Mouse (Mus musculus) left cerebral cortex, adult 18-20 months (tissue): Measurements from ENCODE around the gene Lypla2. TPM values are rescaled to one million over a fixed set of nuclear protein-coding genes. Genes with fewer than 3 reads are reported as not detected.
"Not testable (repeated sequence)": the region's sequence is repeated elsewhere in the genome, so short reads cannot be mapped to it uniquely, and the experiment has no call there.

ENCODE experiments used
- DNase-seq, 2 experiments: peaks; one replicate each; pipeline ENCODE4 v3.0.0; 2021 to 2022; ENCODE audit warnings: low spot score in 2 of 2, mixed read lengths in 1 of 2
- total RNA-seq, 2 experiments: library from RNA; stranded (reverse); gene quantifications; 2 replicates each; pipeline ENCODE4 v1.2.3; 2021

Lypla2 gene
- total RNA-seq, 2 experiments from 2014 or later = 94.5 to 97.4 TPM

GRCm38 (mm10) chr4:135949911-135950310, 22.5 kb downstream of the Lypla2 start:
- no peak for DNase-seq

GRCm38 (mm10) chr4:135949475-135949874, 23.0 kb downstream of the Lypla2 start:
- no peak for DNase-seq

GRCm38 (mm10) chr4:135948142-135948541, 24.3 kb downstream of the Lypla2 start:
- no peak for DNase-seq

- peak in 1 of 2 experiments; percentile 27 for DNase-seq
Observed at GRCm38 (mm10) chr4:135946659-135947301, 25.6 kb downstream of the Lypla2 start.

- peak; percentile 94 for DNase-seq
Observed at GRCm38 (mm10) chr4:135946278-135946658, 26.2 kb downstream of the Lypla2 start, which contains the start of gene Hmgcl. Gene Hmgcl (plus strand): TSS chr4:135946448.

GRCm38 (mm10) chr4:135945706-135946105, 26.7 kb downstream of the Lypla2 start:
- DNase-seq = no peak

- no peak for DNase-seq
Observed at GRCm38 (mm10) chr4:135943389-135943788, 29.0 kb downstream of the Lypla2 start.

- DNase-seq = no peak
Observed at GRCm38 (mm10) chr4:135942193-135942592, 30.2 kb downstream of the Lypla2 start.

- not testable (repeated sequence) for DNase-seq
Observed at GRCm38 (mm10) chr4:135941026-135941425, 31.4 kb downstream of the Lypla2 start.

GRCm38 (mm10) chr4:135938858-135939257, 33.6 kb downstream of the Lypla2 start:
- no peak for DNase-seq

- no peak for DNase-seq
Observed at GRCm38 (mm10) chr4:135935502-135935901, 36.9 kb downstream of the Lypla2 start.

GRCm38 (mm10) chr4:135934708-135935500, 37.5 kb downstream of the Lypla2 start:
- no peak for DNase-seq

GRCm38 (mm10) chr4:135931832-135932231, 40.6 kb downstream of the Lypla2 start:
- no peak for DNase-seq

GRCm38 (mm10) chr4:135930239-135930638, 42.2 kb downstream of the Lypla2 start:
- no peak for DNase-seq

- no peak for DNase-seq
Observed at GRCm38 (mm10) chr4:135929828-135930227, 42.6 kb downstream of the Lypla2 start.

- no peak for DNase-seq
Observed at GRCm38 (mm10) chr4:135929405-135929804, 43.0 kb downstream of the Lypla2 start.

GRCm38 (mm10) chr4:135928376-135928775, 44.0 kb downstream of the Lypla2 start:
- DNase-seq = no peak

- no peak for DNase-seq
Observed at GRCm38 (mm10) chr4:135926861-135927260, 45.6 kb downstream of the Lypla2 start.

- DNase-seq = no peak
Observed at GRCm38 (mm10) chr4:135926195-135926808, 46.1 kb downstream of the Lypla2 start.

- no peak for DNase-seq
Observed at GRCm38 (mm10) chr4:135925341-135925740, 47.1 kb downstream of the Lypla2 start.

GRCm38 (mm10) chr4:135924418-135924817, 48.0 kb downstream of the Lypla2 start:
- DNase-seq = no peak

GRCm38 (mm10) chr4:135922190-135922589, 50.2 kb downstream of the Lypla2 start:
- DNase-seq = no peak
